Mouse (Mus musculus) limb, embryonic 14.5 days (tissue): Measurements from ENCODE around the gene Casp9. TPM values are rescaled to one million over a fixed set of nuclear protein-coding genes. Genes with fewer than 3 reads are reported as not detected.

Source experiments
- ATAC-seq: fragments of 200-750 bp; cut with Nextera tagmentation; 2 replicates; pipeline ENCODE4 v1.8.0; 2017; ENCODE audit warnings: low read depth, moderate number of reproducible peaks, moderate TSS enrichment; ENCODE audit not compliant: low FRiP score
- DNase-seq: peaks from one replicate; pipeline ENCODE4 v3.0.0-alpha.2; 2015; ENCODE audit warnings: low spot score
- H3K27ac ChIP-seq: fragments of 300-500 bp; sonication (generic); replicated peaks from 2 replicates; pipeline ENCODE4 v1.5.1; 2014; ENCODE audit warnings: low read depth, mild to moderate bottlenecking, low read length, moderate library complexity, mixed read lengths
- H3K27me3 ChIP-seq: fragments of 300-500 bp; sonication (generic); 2 replicates; pipeline ENCODE4 v1.6.1; 2014; ENCODE audit warnings: low read length, mixed read lengths; ENCODE audit not compliant: control insufficient read depth, insufficient read depth
- H3K36me3 ChIP-seq: fragments of 300-500 bp; sonication (generic); 2 replicates; pipeline ENCODE4 v1.6.1; 2014; ENCODE audit warnings: mild to moderate bottlenecking, low read length, moderate library complexity, mixed read lengths; ENCODE audit not compliant: control insufficient read depth, insufficient read depth
- H3K4me1 ChIP-seq: fragments of 300-500 bp; sonication (generic); 2 replicates; pipeline ENCODE4 v1.6.1; 2014; ENCODE audit warnings: antibody characterized with exemption, low read length, mixed read lengths; ENCODE audit not compliant: control insufficient read depth, insufficient read depth
- H3K4me2 ChIP-seq: fragments of 300-500 bp; sonication (generic); replicated peaks from 2 replicates; pipeline ENCODE4 v1.6.1; 2014; ENCODE audit warnings: low read depth, mild to moderate bottlenecking, low read length, moderate library complexity; ENCODE audit not compliant: severe bottlenecking
- H3K4me3 ChIP-seq: fragments of 300-500 bp; sonication (generic); replicated peaks from 2 replicates; pipeline ENCODE4 v1.5.1; 2014; ENCODE audit warnings: low read length
- H3K9ac ChIP-seq: fragments of 300-500 bp; sonication (generic); 2 replicates; pipeline ENCODE4 v1.6.1; 2014; ENCODE audit warnings: mild to moderate bottlenecking, low read depth, low read length, moderate library complexity; ENCODE audit not compliant: severe bottlenecking
- H3K9me3 ChIP-seq: fragments of 300-500 bp; sonication (generic); 2 replicates; pipeline ENCODE4 v1.6.1; 2016; ENCODE audit warnings: low read length; ENCODE audit not compliant: control insufficient read depth
- POLR2A ChIP-seq: fragments of 200-500 bp; IDR thresholded peaks from 2 replicates; pipeline ENCODE4 v1.8.0; 2012; ENCODE audit warnings: inconsistent platforms, mild to moderate bottlenecking, moderate library complexity, borderline replicate concordance; ENCODE audit not compliant: insufficient read depth, insufficient read length; ENCODE audit errors: extremely low read depth
- WGBS: fragments of 180-500 bp; shearing (Covaris S2); extraction: QIAGEN DNeasy Blood & Tissue Kit; methylation state at CpG from one replicate; pipeline ENCODE4 v1.1.7; 2014; 5-methylcytosine and 5-hydroxymethylcytosine counted together
- polyA plus RNA-seq, 2 experiments: library from polyadenylated mRNA; depleted of rRNA in 1 of 2; stranded (reverse) in 1 of 2; unstranded in 1 of 2; fragments of >200 nt; fragmentation: Nextera tagmentation in 1 of 2; extraction: Ambion mirVana in 1 of 2; gene quantifications; 2 replicates each; pipeline versions ENCODE4 v1.2.1 to v1.2.3; 2012 to 2014

The Casp9 gene
- polyA plus RNA-seq, 2 experiments, result 11.2 to 20.4 TPM

GRCm38 (mm10) chr4:141760942-141761341 is 32.5 kb upstream of the Casp9 start:
- 85% methylated on average over 4 of the region's 4 CpGs for WGBS
- ATAC-seq (no peak), DNase-seq (no peak)

DNA sequence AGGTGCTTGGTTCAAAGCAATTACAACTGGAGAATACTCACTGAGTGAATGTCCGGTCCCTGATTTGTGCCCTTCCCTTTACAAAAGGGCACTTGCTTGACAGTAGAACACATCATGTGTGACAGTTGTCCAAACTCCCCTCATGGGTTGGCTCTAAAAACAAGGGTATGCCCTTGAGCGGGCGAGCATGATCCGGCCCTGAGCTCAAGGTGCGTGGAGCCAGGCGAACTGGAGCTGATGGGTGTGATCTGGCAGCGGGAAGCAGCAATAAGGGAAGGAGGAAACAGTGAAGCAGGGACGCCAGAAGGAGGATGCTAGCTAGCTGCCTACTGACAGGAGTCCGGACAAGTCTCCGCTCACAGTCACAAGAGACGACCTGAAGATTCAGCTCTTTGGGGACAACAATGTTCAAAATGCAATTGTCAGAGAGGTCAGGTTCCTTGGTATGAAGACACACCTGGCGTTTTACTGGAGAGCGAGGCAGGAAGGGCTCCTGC is 31.3 kb upstream of the Casp9 start:
- ATAC-seq (no peak), DNase-seq (no peak)
- no peaks in the 10 kb centered on the region for H3K9me3 ChIP-seq
- no peak for TF ChIP-seq POLR2A
- WGBS, result 95% methylated on average over 13 of the region's 13 CpGs
- peaks cover 12% of the 10 kb centered on the region for H3K4me1 ChIP-seq
- no peak overlapping the region for H3K4me2 ChIP-seq
- H3K27ac ChIP-seq, result no peak overlapping the region
- H3K36me3 ChIP-seq, result peaks cover 43% of the 10 kb centered on the region
- H3K4me3 ChIP-seq, result no peak overlapping the region
- H3K9ac ChIP-seq, result no peak overlapping the region
- H3K27me3 ChIP-seq, result no peaks in the 10 kb centered on the region

More at GRCm38 (mm10) chr4:141760942-141761341, 32.5 kb upstream of the Casp9 start:
- Histone ChIP-seq H3K27me3 (no peaks in the 10 kb centered on the region), H3K4me1 (no peaks in the 10 kb centered on the region), H3K9me3 (no peaks in the 10 kb centered on the region), H3K9ac (no peak overlapping the region), H3K36me3 (peaks cover 38% of the 10 kb centered on the region), H3K4me3 (no peak overlapping the region), H3K27ac (no peak overlapping the region), H3K4me2 (no peak overlapping the region)
- no peak for TF ChIP-seq POLR2A

DNA sequence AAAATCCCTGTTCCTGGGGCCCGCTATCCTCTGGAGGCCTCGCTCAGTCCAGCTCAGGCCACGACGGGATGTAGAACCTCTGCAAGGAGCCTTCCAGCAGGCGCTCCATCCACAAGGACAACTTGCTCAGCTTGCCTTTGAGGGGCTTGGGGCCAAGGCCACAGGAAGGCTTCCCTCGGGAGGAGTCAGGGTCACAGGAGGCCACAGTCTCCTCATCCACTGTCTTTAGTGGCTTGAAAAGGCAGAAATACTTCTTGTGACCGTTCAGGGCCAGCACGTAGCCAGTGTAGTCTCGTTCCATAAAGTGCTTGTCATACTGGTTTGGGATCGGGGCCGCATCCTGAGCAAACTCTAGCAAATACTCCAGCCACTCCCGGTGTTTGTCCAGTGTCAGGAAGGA is 29.9 kb upstream of the Casp9 start:
- TF ChIP-seq POLR2A, result no peak
- H3K27ac ChIP-seq, result no peak overlapping the region
- H3K4me3 ChIP-seq, result no peak overlapping the region
- H3K27me3 ChIP-seq, result no peaks in the 10 kb centered on the region
- no peak overlapping the region for H3K4me2 ChIP-seq
- H3K9ac ChIP-seq, result no peak overlapping the region
- DNase-seq (no peak), ATAC-seq (no peak)
- 93% methylated on average over 12 of the region's 12 CpGs for WGBS
- no peaks in the 10 kb centered on the region for H3K9me3 ChIP-seq
- peaks cover 21% of the 10 kb centered on the region for H3K4me1 ChIP-seq
- H3K36me3 ChIP-seq, result peaks cover 57% of the 10 kb centered on the region

- no peak for ATAC-seq
- peaks cover 21% of the 10 kb centered on the region for H3K4me1 ChIP-seq
- H3K36me3 ChIP-seq, result peaks cover 72% of the 10 kb centered on the region
- 93% methylated on average over 3 of the region's 3 CpGs for WGBS
- TF ChIP-seq POLR2A, result no peak
- H3K4me3 ChIP-seq, result no peak overlapping the region
- no peak overlapping the region for H3K27ac ChIP-seq
- no peak for DNase-seq
- no peaks in the 10 kb centered on the region for H3K9me3 ChIP-seq
- H3K9ac ChIP-seq, result no peak overlapping the region
- no peaks in the 10 kb centered on the region for H3K27me3 ChIP-seq
- no peak overlapping the region for H3K4me2 ChIP-seq
Observed at GRCm38 (mm10) chr4:141765008-141765407, 28.4 kb upstream of the Casp9 start.

DNA sequence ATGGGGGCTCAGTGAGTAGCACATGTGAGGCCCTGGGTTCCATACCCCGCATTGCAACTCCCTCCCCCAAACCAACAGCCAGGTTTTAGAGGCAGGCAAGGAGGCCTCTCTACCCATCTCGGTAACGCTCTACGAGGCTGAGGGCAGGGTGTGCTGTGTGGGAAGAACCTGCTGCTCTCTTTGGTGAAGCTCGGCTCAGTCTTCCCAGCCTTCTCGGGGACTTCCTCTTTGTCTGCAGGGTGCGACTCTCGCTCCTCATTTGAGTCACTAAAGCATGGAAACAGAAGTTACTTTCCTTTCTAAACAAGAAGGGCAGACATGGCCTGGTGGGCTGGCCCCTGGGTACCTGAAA is 27.1 kb upstream of the Casp9 start:
- Histone ChIP-seq H3K9me3 (no peaks in the 10 kb centered on the region), H3K4me2 (no peak overlapping the region), H3K36me3 (peaks cover 85% of the 10 kb centered on the region), H3K27ac (peak overlapping the region; percentile 80), H3K27me3 (no peaks in the 10 kb centered on the region), H3K4me3 (no peak overlapping the region), H3K9ac (no peak overlapping the region), H3K4me1 (peaks cover 21% of the 10 kb centered on the region)
- DNase-seq, result no peak
- WGBS, result 73% methylated on average over 8 of the region's 8 CpGs
- peak; percentile 44; the same call in 1 of the 2 replicates for ATAC-seq
- no peak for TF ChIP-seq POLR2A
